Comparison of ENCODE assay signal across 1 mouse cellular context in the genomic region with DNA sequence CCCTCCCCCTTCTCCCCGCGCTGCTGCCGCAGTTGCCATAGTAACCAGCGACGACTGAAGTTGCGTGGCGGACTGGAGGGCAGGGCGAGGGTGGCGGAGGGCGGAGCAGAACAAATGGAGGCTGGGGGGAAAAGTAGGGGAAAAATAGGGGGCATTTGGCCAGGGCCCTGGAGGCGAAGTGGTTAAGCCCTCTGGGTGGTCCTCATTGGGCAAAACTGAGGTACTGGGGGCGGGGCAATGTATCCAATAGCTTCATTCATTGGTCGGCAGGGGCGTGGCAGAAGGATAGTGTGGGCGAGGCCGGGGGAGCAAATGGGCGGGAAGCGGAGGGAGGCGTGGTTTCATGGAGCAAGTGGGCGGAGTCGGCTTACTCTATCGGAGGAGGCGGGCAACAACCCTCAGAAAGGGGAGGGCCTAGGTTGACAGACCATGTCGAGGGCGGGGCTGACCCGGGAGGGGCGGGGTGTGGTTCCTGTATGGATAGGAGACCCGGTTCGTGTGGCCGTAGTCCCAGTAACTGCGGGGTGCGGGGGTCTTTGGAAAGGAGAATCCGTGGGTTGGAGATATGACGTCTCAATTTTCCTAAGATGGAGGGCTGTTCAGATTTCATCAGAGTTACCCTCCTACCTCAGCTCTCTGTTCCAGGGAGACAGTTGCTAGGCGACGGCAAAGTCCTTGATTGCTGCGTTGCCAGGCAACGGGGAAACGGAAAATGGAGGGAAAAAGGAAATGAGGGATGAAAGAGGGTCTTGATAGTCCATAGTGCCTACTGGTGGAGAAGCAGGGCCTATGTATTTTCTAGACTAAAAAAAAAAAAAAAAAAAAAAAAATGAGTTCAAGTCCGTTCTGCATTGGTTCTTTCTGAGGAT.
TF ChIP-seq lines count a peak whose summit lies in the region.

No protein-coding gene starts in this region.

TF ChIP-seq in MEL, 35 proteins besides CTCF, POLR2A, EP300 and RAD21:
- 0 out of 2 replicates have a peak, but pooled peaks have one; percentile 15 for TF ChIP-seq NRF1 (IDR thresholded peaks at IDR 0.05; ENCODE audit: insufficient read depth, low read depth, low read length, poor library complexity, severe bottlenecking)
- no peak for TF ChIP-seq JUND (IDR thresholded peaks at IDR 0.05; ENCODE audit: low read depth, low read length)
- TF ChIP-seq MAZ (IDR thresholded peaks at IDR 0.05; ENCODE audit: low read depth, low read length), result peak; percentile 89
- peak; percentile 62; the same call in 1 of the 2 replicates for TF ChIP-seq E2F4 (IDR thresholded peaks at IDR 0.05; ENCODE audit: borderline replicate concordance, low read depth, low read length)
- TF ChIP-seq MXI1 (IDR thresholded peaks at IDR 0.05; ENCODE audit: low read depth, low read length), result peak; percentile 82
- no peak for TF ChIP-seq GATA1 (IDR thresholded peaks at IDR 0.05; ENCODE audit: low read depth, low read length)
- peak; percentile 58 for TF ChIP-seq ELF1 (IDR thresholded peaks at IDR 0.05; ENCODE audit: low read depth, low read length)
- TF ChIP-seq SIN3A (IDR thresholded peaks at IDR 0.05; ENCODE audit: low read length), result peak; percentile 89
